Mouse (Mus musculus): ENCODE results near the gene Gcn1l1. TPM values are rescaled to one million over a fixed set of nuclear protein-coding genes. Genes with fewer than 3 reads are reported as not detected.

Gcn1l1 gene
- polyA plus RNA-seq, 1 experiment from 2014 or later, result 46.1 TPM

DNA sequence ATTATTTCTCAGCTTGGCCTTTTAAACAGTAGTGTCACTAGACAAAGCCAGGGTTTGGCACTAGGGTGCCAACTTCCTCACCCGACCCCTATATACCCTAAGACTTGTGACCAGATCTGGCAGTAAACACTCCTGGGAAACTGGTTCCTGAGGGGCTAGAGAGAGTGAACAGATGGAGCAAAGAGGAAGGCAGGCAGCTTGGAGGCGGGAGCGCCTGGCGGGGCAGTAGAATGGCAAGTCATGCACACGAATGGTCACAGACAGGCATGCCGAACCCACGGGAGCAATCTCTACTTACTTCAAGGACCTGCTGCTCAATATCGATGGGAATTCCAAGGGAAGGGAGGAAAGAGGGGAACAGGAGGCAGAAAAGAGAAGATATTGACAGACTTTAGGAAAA, 106.8 kb downstream of the Gcn1l1 start:
- no peak for ATAC-seq (replicated peaks)
- 65% methylated on average over 8 of the region's 8 CpGs for WGBS

More for the DNA sequence above, 106.8 kb downstream of the Gcn1l1 start:
- Histone ChIP-seq H3K4me1 (no peaks in the 10 kb centered on the region), H3K4me3 (no peak overlapping the region), H3K9ac (replicated peaks) (no peak overlapping the region), H3K4me2 (replicated peaks) (no peak overlapping the region), H3K36me3 (no peaks in the 10 kb centered on the region), H3K9me3 (no peaks in the 10 kb centered on the region), H3K27me3 (no peaks in the 10 kb centered on the region), H3K27ac (replicated peaks) (no peak overlapping the region)

Small RNAs within 50 kb of the gene (microRNA-seq; reads per million reads assigned to microRNA genes)
- gene Mir7029 (not detected), gene Mir7030 (not detected)

Other genes starting within 250 kb of the Gcn1l1 start
- gene Srsf9, start 238.1 kb upstream of the Gcn1l1 start, polyA plus RNA-seq (2015; fragmentation: Nextera tagmentation; extraction: Ambion mirVana), result 200 and 204 TPM in 2 replicates
- gene Gatc, start 224.1 kb upstream of the Gcn1l1 start, polyA plus RNA-seq (2015; fragmentation: Nextera tagmentation; extraction: Ambion mirVana), result 33.6 and 36.6 TPM in 2 replicates
- gene Triap1, start 224.0 kb upstream of the Gcn1l1 start, polyA plus RNA-seq (2015; fragmentation: Nextera tagmentation; extraction: Ambion mirVana), result 60.5 and 64.3 TPM in 2 replicates
- 968 and 991 TPM in 2 replicates for gene Cox6a1, start 216.3 kb upstream of the Gcn1l1 start, polyA plus RNA-seq (2015; fragmentation: Nextera tagmentation; extraction: Ambion mirVana)
- gene Msi1, start 135.7 kb upstream of the Gcn1l1 start, polyA plus RNA-seq (2015; fragmentation: Nextera tagmentation; extraction: Ambion mirVana), result 70.0 and 75.8 TPM in 2 replicates
- not detected in 2 replicates for gene Pla2g1b, start 99.0 kb upstream of the Gcn1l1 start, polyA plus RNA-seq (2015; fragmentation: Nextera tagmentation; extraction: Ambion mirVana)
- 34.0 and 34.2 TPM in 2 replicates for gene Sirt4, start 80.5 kb upstream of the Gcn1l1 start, polyA plus RNA-seq (2015; fragmentation: Nextera tagmentation; extraction: Ambion mirVana)
- gene Pxn, start 58.6 kb upstream of the Gcn1l1 start, polyA plus RNA-seq (2015; fragmentation: Nextera tagmentation; extraction: Ambion mirVana), result 19.1 and 19.7 TPM in 2 replicates
- 1,000 and 1,018 TPM in 2 replicates for gene Rplp0, start 5.8 kb upstream of the Gcn1l1 start, polyA plus RNA-seq (2015; fragmentation: Nextera tagmentation; extraction: Ambion mirVana)
- 18.9 and 22.1 TPM in 2 replicates for gene Rab35, start 66.7 kb downstream of the Gcn1l1 start, polyA plus RNA-seq (2015; fragmentation: Nextera tagmentation; extraction: Ambion mirVana)
- 25.5 and 26.8 TPM in 2 replicates for gene Bicdl1, start 166.4 kb downstream of the Gcn1l1 start, polyA plus RNA-seq (2015; fragmentation: Nextera tagmentation; extraction: Ambion mirVana)

Measured in forebrain, embryonic 15.5 days (tissue).